Mouse (Mus musculus): ENCODE measurements around the gene Enpp7. TPM values are rescaled to one million over a fixed set of nuclear protein-coding genes. Genes with fewer than 3 reads are reported as not detected.

Gene Enpp7
- total RNA-seq, 2 experiments from 2014 or later: not detected

GRCm38 (mm10) chr11:118992781-118993180 is 4.8 kb downstream of the Enpp7 start:
- intact Hi-C loops (cut with DNase I; ENCODE audit: low total_unique reads): no loop called here
- DNase-seq: no peak

GRCm38 (mm10) chr11:118995448-118995847 is 7.5 kb downstream of the Enpp7 start:
- intact Hi-C loops (cut with DNase I; ENCODE audit: low total_unique reads): no loop called here
- DNase-seq: no peak

GRCm38 (mm10) chr11:118997182-118997581 is 9.2 kb downstream of the Enpp7 start:
- intact Hi-C loops (cut with DNase I; ENCODE audit: low total_unique reads): no loop called here
- no peak for DNase-seq

GRCm38 (mm10) chr11:118998540-118999265 is 10.7 kb downstream of the Enpp7 start:
- intact Hi-C loops (cut with DNase I; ENCODE audit: low total_unique reads): no loop called here
- peak; percentile 80 for DNase-seq

- no peak for DNase-seq
- intact Hi-C loops (cut with DNase I; ENCODE audit: low total_unique reads): no loop called here
These were observed 11.4 kb downstream of the Enpp7 start for GRCm38 (mm10) chr11:118999361-118999804.

GRCm38 (mm10) chr11:119000877-119001276 is 12.9 kb downstream of the Enpp7 start:
- no peak for DNase-seq
- intact Hi-C loops (cut with DNase I; ENCODE audit: low total_unique reads): no loop called here

- DNase-seq: no peak
- intact Hi-C loops (cut with DNase I; ENCODE audit: low total_unique reads): no loop called here
These were observed 13.6 kb downstream of the Enpp7 start for GRCm38 (mm10) chr11:119001493-119002128.

- intact Hi-C loops (cut with DNase I; ENCODE audit: low total_unique reads): no loop called here
- DNase-seq: no peak
These were observed 17.7 kb downstream of the Enpp7 start for GRCm38 (mm10) chr11:119005547-119006275.

- intact Hi-C loops (cut with DNase I; ENCODE audit: low total_unique reads): no loop called here
- no peak for DNase-seq
These were observed 18.5 kb downstream of the Enpp7 start for GRCm38 (mm10) chr11:119006462-119006861.

- intact Hi-C loops (cut with DNase I; ENCODE audit: low total_unique reads): no loop called here
- no peak for DNase-seq
These were observed 19.8 kb downstream of the Enpp7 start for GRCm38 (mm10) chr11:119007461-119008456.

- intact Hi-C loops (cut with DNase I; ENCODE audit: low total_unique reads): no loop called here
- no peak for DNase-seq
These were observed 26.5 kb downstream of the Enpp7 start for GRCm38 (mm10) chr11:119014455-119014854.

- intact Hi-C loops (cut with DNase I; ENCODE audit: low total_unique reads): no loop called here
- no peak for DNase-seq
These were observed 29.5 kb downstream of the Enpp7 start for GRCm38 (mm10) chr11:119017506-119017905.

- intact Hi-C loops (cut with DNase I; ENCODE audit: low total_unique reads): no loop called here
These were observed 33.2 kb downstream of the Enpp7 start for GRCm38 (mm10) chr11:119021180-119021579.

GRCm38 (mm10) chr11:119022068-119022894 is 34.3 kb downstream of the Enpp7 start:
- DNase-seq: no peak
- intact Hi-C loops (cut with DNase I; ENCODE audit: low total_unique reads): no loop called here

More at GRCm38 (mm10) chr11:119021180-119021579, 33.2 kb downstream of the Enpp7 start:
- no peak for DNase-seq

GRCm38 (mm10) chr11:119022895-119023615 is 35.1 kb downstream of the Enpp7 start, which contains the start of gene Cbx2:
Cbx2 (plus strand) TSS chr11:119022962.
- DNase-seq: peak; percentile 87
- intact Hi-C loops (cut with DNase I; ENCODE audit: low total_unique reads): no loop called here

- DNase-seq: no peak
- intact Hi-C loops (cut with DNase I; ENCODE audit: low total_unique reads): no loop called here
These were observed 35.6 kb downstream of the Enpp7 start for GRCm38 (mm10) chr11:119023616-119023980.

GRCm38 (mm10) chr11:119024260-119024659 is 36.3 kb downstream of the Enpp7 start:
- DNase-seq: no peak
- intact Hi-C loops (cut with DNase I; ENCODE audit: low total_unique reads): no loop called here

GRCm38 (mm10) chr11:119026203-119026602 is 38.2 kb downstream of the Enpp7 start:
- intact Hi-C loops (cut with DNase I; ENCODE audit: low total_unique reads): no loop called here

More at GRCm38 (mm10) chr11:119026203-119026602, 38.2 kb downstream of the Enpp7 start:
- DNase-seq: peak; percentile 63
